Mouse (Mus musculus) right cerebral cortex, postnatal 4 days (tissue): Measurements from ENCODE around the gene Lmo4.

Experiments used
- DNase-seq: peaks from one replicate; pipeline ENCODE4 v3.0.0-alpha.2; 2022

Gene Lmo4

GRCm38 (mm10) chr3:144147244-144147643 is 57.8 kb downstream of the Lmo4 start:
- no peak for DNase-seq

GRCm38 (mm10) chr3:144144066-144144465 is 61.0 kb downstream of the Lmo4 start:
- DNase-seq: no peak

- DNase-seq: no peak
Observed at GRCm38 (mm10) chr3:144142939-144143338, 62.1 kb downstream of the Lmo4 start.

GRCm38 (mm10) chr3:144141786-144142185 is 63.2 kb downstream of the Lmo4 start:
- no peak for DNase-seq

GRCm38 (mm10) chr3:144140816-144141215 is 64.2 kb downstream of the Lmo4 start:
- DNase-seq: no peak

GRCm38 (mm10) chr3:144138659-144139058 is 66.4 kb downstream of the Lmo4 start:
- DNase-seq: no peak
